Mouse (Mus musculus): ENCODE data around the gene Ctdsp1.

Ctdsp1 gene

DNA sequence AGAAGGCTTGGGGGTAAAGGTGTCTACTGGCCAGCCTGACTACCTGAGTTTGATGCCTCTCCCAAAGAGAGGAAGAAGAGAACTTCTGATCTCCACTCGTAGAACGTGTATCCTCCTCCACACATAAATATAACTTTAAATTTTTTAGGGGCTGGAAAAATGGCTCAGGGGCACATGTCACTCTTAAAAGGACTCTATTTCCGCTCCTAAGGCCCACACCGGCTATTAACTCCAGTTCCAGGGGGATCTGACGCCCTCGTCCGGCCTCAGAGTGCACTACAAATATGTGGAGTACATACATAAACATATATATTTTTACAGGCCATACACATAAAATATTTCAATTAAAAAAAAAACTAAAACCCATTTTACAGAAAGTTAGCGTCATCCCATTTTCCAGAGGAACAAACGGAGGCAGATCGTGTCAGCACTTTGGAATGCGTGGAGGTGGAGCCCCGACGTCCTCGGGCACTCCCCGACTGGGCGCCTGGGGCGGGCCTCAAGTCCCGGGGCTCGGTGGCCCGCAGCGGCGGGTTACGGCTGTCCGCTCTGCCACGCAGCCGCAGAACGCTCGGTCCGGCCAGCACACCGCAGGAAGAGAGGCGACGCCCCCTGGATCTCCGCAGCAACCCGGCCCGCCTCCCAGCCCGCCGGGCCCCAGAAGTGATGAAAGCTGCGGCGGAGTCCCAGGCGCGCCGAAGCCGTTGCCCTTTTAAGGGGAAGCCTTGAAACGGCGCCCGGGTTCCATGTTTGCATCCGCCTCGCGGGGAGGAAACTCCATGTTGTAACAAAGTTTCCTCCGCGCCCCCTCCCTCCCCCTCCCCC is at the start of gene Ctdsp1:
Gene Ctdsp1, plus strand, starts transcription at position 586 of the 825 bp plus-strand sequence.
- DNase-seq, result peak; percentile 94

DNA sequence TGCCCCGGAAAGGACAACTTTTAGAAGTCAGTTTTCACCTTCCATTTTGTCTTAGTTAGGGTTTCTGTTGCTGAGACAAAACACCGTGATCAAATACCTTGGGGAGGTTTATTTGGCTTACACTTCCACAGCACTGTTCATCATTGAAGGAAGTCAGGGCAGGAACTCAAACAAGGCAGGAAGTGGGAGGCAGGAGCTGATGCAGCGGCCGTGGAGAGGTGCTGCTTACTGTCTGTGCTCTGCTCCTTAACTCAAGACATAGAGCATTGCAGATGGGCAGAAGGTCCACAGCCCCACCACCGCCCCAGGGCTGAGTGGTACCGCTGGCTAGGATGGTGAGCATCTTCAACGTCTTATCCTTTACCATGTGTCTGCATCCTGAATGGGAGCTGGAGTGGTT is 49.4 kb upstream of the Ctdsp1 start:
- no peak for DNase-seq

DNA sequence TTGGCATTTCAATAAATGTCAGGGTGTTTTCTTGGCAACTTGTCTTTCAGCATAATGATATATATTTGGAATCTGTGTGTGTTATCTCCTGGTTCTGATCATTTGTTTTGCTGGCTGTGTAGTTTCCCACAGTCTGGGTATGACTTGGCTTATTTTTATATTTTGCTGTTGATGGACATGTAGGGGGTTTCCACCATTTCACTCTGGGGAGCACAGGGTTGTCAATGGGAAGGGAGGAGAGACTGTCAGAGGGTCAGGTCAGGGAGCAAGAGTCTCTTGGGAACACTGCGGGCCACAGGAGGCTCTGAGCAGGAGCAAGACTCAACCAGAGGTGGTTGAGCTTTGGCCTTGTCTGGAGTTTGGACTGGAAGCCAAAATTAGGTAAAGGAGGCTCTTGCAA is 49.0 kb upstream of the Ctdsp1 start:
- DNase-seq, result no peak

DNA sequence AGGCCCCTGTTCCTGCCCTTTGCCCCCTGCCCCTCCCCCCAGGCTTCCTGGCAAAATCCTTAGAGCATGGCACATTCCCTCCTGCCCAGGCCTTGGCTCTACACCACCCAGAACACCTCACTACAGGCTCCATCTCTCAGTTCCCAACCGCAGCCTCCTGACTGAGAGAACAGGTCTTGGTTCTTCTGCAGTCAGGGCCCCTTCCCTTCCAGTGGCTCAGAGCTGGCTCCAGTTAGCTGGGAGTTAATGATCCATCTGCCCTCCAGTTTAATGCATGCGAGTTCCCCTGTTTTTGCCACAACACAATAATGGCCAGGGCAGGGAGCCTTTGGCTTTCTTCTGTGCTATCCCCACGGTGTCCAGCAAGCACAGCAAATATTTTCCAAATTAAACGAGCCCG is 48.1 kb upstream of the Ctdsp1 start:
- DNase-seq, result no peak

DNA sequence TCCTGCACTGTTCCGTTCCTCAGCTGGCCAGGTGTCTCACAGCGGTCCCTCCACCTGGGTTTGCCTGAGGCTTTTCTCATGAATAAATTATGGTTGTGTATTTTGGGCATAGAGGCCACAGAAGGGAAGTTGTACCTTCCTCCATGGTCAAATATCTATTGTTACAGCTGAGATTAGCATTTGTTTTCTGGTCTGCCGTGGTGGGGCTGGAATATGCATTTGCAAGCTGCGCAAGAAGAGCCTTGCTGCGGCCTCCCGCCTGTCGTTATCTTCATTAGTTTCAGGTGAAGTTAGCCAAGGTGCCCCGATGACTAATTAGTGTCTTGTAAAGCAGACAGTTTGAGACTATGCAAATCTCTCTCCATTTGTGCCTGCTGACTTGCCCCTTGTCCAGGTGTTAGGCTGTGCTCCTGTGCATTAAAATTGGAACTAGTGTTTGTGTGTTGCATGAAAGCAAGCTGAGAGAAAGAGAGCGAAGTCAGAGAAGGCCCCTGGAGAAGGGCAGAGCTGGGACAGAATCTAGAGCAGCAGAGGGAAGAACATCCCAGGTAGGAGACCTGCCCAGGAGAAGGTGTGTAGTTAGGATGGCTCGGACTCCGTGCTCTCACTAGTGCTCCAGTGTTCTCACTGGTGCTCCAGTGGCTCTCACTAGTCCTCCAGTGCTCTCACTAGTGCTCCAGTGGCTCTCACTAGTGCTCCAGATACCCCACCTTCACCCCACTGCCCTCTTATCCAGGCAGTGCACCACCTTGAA is 47.0 kb upstream of the Ctdsp1 start:
- DNase-seq, result no peak

DNA sequence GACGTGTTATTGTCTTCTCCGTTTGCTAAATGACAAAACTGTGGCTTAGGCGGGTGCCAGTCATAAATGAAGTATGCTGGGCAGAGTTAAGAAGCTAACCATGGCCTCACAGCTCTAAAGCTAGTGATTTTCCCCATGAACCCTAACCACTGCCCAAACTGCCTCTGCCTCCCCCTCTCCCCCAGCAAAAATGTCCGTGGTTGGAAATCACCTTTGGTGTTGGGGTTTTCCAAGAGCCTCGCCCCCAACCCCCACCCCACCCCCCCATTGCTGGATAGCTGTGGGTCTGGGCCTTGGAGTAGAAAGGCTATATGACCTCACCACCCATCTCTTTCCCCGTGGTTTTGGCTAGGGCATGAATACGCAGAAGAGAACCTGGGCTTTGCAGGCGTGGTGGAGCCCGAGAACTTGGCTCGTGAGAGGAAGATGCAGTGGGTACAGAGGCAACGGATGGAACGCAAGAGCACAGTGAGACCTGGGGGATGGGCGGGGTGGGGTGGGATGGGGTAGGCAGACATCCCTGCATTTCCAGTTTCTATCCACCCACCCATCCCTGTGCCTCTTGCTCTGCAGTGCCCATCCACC is 40.0 kb upstream of the Ctdsp1 start:
- no peak for DNase-seq

DNA sequence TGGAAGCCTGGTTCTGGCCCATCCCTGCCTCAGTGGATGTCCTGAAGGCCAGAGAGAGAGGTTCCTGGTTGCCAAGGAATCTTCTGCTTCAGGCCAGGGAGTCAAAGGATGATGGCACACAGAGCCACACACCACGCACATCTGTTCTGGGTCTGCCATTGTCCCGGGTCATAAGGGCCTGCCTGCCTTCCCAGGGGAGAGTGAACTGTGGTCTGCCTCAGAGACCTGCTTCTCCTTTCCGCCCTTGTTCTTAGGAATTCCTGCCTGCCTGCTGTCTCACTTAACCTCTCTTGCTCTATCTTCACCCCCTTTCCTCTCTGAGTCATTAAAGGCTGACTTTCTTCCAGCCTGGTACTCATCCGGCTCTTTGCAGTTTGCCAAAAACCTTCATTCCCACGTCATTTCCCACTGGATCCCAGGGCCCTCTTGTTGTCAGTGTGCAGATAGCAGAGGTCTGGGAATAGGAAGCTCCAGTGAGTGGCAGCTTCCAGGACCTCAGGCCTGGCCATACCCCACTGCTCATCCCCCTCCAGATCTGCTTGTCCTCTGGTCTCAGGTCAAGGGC is 38.7 kb upstream of the Ctdsp1 start:
- DNase-seq, result no peak

DNA sequence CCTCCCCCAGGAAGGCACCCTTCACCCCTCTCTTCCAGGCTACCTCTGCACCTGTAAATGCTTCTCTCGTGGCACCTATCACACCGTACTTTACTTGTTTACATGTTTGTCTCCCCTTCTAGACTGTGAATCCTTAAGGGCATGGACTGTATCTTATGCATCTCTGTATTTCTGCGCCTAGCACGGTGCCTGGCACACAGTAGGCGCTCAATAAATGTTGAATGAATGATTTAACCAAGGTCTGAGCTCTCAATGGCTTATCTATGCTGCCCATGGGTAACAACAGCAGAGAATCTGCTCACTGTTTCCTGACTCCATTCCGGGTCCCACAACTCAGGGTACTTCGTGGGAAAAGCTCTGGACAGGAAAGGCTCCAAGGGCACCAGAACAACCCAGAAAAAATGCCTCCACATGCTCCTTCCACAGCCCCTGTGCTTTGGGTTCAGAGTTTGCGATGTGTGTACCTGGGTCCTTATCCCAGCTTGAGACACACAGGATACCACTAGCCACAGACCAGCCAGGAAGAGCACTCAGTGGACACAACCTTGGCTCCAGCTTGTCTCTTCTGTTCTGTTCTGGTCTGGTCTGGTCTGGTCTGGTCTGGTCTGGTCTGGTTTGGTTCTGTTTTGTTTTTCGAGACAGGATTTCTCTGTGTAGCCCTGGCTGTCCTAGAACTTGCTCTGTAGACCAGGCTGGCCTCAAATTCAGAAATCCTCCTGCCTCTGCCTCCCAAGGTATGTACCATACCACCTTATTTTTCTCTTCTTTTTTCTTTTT is 37.7 kb upstream of the Ctdsp1 start:
- DNase-seq, result no peak

DNA sequence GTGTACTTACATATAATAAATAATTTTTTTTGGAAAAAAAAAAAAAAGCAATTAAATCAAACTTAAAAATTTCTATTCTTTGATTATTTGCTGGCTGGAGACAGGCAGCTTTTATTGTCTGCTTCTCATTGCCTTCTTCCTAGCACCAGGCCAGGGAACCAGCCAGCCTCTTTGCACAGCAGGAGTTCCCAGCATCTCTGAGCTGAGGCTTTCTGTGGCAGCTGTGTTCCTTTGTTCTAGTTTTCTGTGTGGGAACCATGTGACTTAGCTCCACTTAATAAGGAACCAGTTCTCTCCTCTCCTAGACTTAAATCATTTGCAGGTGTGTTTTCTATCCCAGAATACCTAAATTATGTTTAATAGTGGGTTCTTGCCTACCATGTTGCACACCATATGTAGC is 33.8 kb upstream of the Ctdsp1 start:
- no peak for DNase-seq

DNA sequence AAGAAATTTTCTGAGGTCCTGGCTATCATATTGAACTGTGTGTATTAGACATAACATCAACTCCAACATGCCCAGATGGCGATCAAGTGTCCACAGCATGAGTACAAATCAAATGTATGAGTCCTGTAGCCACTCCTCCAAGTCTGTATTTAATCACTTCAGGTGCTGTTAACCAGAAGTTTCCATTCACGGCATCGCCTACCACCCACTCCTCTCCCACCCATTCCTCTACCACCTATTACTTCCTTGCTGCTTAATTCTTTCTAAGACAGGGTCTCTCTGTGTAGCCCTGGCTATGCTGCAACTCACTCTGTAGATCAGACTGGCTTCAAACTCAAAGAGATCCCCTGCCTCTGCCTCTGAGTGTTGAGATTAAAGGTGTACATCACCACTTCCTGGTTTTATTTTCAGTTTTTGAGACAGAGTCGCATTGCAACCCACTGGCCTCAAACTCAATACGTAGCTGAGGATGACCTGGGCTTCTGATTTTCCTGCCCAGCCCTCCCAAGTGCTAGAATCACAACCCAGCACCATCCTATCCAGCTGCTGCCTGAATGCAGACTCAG is 31.3 kb upstream of the Ctdsp1 start:
- DNase-seq, result no peak

DNA sequence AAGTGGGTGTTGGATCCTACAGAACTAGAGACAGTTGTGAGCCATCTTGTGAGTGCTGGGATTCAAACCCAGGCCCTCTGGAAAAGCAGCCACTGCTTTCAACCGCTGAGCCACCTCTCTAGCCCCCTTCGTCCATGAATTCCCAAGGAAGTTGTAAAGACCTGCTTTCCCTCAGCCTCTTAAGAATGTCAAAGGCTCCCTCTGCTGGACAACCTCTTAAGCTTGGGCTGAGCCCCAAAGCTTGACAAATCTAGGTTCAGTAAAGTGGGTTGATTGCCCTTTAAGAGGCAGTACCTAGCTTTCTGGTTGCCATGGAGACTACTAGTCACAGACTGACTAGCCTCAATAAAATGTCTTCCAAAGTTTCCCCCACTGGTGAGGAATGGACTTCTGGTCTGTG is 29.5 kb upstream of the Ctdsp1 start, which contains the start of gene Catip:
Gene Catip, plus strand, starts transcription at position 297 of the 400 bp plus-strand sequence.
- peak; percentile 70 for DNase-seq

DNA sequence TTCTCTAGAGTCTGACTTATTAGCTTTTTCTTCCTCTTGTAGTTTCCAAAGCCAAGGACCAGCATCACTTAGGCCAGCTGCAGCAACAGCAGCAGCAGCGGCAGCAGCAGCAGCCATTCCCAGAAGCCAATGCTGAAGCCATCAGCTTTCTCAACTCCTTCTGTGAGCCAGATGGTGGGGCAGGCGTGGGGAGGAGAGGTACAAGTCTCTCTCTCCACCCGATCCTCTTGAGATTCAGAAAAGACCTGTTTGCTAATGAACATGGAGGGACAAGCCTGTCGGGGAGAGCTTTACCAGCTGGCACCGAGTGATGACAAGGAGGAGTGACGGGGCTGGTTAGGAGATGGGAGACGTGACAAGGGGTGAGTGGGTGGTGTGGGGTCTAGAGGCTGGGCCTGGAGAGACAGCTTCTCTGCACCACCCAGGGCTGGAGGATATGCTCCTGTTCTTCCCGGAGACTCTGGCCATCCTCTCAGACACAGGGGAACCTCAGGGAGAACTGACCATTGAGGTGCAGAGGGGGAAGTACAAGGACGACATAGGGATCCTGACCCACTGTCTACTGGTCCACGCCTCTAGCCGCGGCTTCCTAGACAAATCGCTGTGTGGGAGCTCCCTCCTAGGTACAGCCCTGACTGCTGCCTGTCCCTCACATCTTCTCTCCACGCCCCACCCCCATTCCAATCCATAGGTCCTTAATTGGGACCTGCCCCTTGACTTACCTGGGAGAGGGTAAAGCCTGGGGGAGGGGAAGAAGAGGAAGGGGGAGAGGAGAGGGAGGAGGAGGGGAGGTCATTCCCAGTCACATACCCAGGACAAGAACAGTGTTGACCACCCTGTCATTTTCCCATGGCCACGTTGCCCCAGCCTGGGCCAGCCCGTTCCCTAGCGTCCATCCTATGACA is 28.7 kb upstream of the Ctdsp1 start:
- DNase-seq, result no peak

DNA sequence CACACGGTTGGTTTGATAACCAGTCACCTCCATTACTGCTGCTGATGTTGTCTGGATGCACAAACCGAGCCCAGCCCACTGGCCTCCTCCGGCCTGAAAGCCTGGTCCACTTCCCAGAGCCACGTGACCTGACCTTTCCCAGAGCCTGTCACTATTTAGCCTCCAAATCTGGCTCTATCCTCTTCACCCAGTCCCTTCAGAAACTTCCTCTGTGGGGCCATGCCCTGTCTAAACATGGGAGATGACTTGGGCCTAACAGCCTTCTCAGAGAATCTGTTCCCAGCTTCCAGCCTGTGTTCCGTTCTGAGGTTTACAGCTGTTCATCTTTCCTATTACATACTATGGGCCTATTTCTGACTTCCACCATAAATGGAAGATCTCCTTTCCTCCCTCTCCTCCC is 27.9 kb upstream of the Ctdsp1 start:
- no peak for DNase-seq

DNA sequence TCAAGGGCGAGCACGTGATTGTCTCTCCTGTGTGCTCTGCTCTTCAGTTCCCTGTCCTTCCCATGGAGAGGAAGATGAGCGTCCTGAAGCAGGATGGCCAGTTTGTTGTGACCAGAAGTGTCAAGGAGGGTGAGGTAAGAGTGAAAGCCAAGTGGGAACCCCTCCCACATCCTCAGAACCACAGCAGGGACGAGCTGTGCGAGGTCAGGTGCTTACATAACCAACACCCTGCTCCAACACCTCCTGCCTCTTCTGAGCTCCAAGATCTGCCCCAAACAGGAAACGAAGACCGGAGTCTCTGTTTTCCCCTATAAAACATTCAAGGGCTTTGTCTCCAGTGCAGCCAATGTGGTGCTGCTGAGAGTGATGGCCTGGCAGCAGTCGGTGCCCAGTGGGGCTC is 27.0 kb upstream of the Ctdsp1 start:
- DNase-seq, result no peak

DNA sequence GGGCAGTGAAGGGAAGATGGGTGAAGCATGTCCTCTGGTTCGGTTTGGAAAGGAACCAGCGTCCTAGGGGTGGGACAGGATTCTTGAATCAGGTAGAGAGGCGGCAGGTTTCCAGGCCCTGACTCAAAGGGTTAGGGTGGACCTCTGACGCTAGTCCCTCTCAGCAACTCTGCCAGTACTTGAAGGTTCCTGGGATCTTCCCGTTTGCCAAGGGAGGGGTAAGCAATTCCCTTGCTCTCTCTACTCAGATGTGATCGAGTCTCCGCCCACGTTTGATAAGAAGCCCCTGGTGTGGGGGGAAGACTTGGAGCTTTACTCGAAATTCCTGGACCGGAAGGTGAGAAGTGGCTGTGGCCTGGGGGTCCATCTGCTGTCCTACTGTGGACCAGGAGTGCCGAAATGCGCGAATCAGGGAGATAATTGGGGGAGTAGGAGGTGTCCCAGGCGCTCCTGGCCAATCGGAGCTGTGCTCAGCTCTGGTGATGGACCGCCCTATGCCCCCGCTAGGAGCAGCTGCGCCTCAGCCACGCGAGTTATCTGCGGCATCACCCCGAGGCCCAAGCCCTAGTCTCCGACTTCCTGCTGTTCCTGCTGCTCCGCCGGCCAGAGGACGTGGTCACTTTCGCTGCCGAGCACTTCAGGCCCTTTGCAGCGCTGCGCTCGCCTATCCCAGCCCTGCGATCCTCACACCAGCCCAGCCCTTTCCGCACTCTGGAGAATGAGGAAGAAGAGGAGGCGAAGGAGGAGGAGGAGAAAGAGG is 23.2 kb upstream of the Ctdsp1 start:
- DNase-seq, result peak; percentile 52

DNA sequence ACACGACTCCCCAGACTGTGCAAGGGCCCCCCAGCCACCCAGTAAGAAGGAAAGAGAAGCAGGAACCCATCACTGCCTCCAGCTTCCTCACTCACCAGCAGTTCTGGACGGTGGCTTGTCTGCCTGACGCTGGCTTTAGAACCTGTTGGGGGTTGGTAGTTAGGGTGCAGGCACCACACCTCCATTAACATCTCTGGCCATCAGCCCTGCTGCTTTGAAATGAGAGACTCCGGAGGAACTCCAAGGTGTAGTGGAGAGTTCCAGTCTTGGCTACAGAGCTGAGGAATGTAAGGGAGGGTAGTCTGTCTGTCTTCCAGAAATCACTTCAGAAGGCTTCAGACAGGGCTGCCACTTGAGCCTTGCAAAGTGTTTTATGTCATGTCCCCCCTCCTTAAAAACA is 21.3 kb upstream of the Ctdsp1 start:
- DNase-seq, result no peak

DNA sequence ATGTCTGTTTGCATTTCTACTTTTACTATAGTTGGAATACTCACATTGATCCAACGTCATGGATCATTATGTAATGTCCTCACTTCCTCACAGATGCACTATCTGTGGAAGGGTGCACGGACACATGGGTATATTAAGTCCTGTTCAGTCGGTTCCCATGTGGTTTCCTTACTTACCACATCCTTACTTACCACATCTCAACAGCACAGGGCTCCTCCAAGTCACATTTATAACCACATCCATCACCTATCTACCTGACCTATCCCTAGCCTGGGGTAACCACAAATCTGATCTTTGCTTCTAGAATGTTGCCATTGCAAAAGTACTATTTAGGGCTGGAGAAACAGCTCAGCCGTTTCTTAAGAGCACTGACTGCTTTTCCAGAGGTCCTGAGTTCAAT is 17.9 kb upstream of the Ctdsp1 start:
- no peak for DNase-seq

DNA sequence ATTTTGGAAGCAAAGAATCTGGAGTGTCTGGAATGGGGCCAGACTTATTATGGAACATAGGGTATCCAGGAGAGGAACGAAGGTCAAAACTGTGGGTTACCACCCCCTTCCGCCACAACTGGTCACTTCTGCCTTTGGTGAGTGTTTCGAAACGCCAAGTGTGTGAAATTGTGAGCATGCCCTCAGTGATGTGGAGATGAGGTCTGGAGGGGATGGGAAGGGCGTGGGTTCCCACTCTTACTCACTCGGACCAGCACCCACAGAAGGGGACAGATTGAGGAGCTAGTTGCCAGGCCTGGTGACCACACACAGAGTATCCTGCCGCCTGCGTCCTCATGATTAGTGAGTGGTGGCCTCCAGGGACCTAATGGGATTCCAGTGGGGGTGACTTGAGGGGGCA is 16.3 kb upstream of the Ctdsp1 start, which contains the start of gene Slc11a1:
Gene Slc11a1, plus strand, starts transcription at position 216 of the 400 bp plus-strand sequence.
- no peak for DNase-seq

DNA sequence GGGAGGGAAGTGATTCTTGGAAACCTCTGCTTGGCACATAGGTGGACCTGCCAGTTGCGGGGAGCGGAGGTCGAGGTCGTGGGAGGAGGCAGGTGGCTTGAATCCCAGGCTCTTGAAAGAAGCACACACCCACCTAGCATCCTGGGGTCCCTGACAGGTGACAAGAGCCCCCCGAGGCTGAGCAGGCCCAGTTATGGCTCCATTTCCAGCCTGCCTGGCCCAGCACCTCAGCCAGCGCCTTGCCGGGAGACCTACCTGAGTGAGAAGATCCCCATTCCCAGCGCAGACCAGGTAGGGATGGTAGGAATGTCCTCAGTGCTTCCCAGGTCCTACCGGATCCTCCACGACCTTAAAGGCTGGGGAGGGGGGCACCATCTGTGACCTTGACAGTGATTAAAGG is 15.7 kb upstream of the Ctdsp1 start:
- DNase-seq, result no peak

DNA sequence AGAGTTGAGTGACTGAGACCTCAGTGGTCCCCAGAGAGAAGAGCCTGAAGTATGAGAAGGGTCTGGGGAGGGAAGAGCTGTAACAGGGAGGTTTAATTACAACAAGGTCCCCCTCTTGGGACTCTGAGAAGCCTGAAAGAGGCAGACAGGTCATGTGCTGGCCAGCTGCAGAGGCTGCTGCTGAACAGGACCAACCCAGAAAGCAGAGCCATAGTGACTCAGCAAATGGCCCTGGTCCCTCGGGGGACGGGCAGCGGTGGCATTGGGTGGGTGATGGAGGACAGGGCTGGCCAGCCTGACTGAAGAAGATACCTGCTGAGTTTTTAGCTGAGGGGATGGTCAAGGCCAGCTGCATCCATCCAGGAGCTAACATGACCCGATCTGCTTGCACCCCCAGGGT is 14.9 kb upstream of the Ctdsp1 start:
- no peak for DNase-seq

All from thymus, postnatal 4 days (tissue).